Mouse (Mus musculus) adrenal gland (tissue): Measurements from ENCODE around the gene Dscaml1.

ENCODE experiments used
- intact Hi-C: fragments of 180-260 bp; cut with DNase I; formaldehyde crosslinking; loops from one replicate; pipeline ENCODE4 v1.15.1; 2025
- long read RNA-seq, 2 experiments: library from polyadenylated mRNA; unstranded; transcript quantifications; one replicate each; pipeline ENCODE4 v2.0.0; 2020; ENCODE audit warnings: borderline replicate concordance in 1 of 2; ENCODE audit not compliant: insufficient replicate concordance in 1 of 2

The Dscaml1 gene
- long read RNA-seq, experiment 1: 0 reads
- long read RNA-seq, experiment 2, partial matches to known transcripts: 0 of 1 reads
- long read RNA-seq, experiment 2, other reads (novel, unspliced or antisense): 1 of 1 reads

DNA sequence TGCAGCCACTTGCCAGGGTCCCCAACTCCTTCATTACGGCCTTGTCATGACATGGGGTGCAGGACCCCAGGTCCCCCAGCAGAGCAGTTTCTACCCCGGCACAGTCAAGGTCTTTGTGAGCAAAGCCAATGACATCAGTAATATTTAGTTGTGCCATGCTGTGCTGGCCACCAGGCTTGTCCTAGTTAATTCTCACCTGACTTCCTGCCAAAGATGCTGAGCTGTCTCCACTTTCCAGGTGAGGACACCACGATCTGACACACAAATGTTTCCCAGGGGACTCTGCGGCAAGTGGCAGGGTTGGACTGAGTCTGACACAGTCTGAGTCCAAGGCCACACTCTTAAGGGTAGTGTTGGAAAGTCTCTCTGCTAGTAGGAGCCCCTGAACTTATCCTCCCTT is at the start of gene Dscaml1:
Dscaml1 (plus strand) TSS at position 173 of the 400 bp plus-strand sequence.
- intact Hi-C loops: no loop called here

DNA sequence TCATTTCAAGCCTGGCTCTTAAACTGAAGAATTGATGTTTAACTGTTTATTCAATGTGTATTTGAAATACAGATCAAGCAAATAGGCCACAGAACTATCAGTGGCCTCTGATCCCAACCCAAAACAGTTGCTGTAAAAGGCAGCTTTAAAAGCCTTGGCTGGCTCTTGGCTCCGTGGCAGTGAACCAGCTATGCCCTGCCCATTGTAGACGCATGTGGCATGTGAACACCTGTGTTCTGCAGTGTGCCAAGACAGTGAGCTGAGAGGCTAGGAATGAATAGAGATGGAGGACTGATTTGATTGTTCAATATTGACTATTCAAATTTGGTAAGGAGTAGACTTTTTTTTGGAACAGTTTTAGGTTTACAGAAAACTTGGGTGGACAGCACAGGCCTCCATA is 49.5 kb upstream of the Dscaml1 start:
- intact Hi-C loops: no loop called here

- intact Hi-C loops: no loop called here
These were observed 45.8 kb upstream of the Dscaml1 start for GRCm38 (mm10) chr9:45380411-45381251.

GRCm38 (mm10) chr9:45382336-45382735 is 44.1 kb upstream of the Dscaml1 start:
- intact Hi-C loops: no loop called here

GRCm38 (mm10) chr9:45382834-45383233 is 43.6 kb upstream of the Dscaml1 start:
- intact Hi-C loops: no loop called here

GRCm38 (mm10) chr9:45383883-45384282 is 42.5 kb upstream of the Dscaml1 start:
- intact Hi-C loops: no loop called here

DNA sequence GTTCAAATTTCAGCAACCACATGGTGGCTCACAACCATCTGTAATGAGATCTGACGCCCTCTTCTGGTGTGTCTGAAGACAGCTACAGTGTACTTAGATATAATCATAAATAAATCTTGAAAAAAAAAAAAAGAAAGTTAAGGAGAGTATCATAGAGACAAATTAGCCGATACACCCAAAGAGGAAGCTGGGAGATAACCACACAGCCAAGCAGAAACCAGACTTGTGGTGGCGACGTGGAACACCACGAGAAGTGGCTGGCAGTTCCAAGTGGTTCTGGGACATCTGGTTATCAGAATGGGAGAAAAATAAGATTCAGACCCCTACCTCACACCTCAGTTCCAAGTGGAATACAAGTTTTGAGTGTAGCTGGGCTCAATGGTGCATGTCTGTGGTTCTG is 39.7 kb upstream of the Dscaml1 start:
- intact Hi-C loops: no loop called here

DNA sequence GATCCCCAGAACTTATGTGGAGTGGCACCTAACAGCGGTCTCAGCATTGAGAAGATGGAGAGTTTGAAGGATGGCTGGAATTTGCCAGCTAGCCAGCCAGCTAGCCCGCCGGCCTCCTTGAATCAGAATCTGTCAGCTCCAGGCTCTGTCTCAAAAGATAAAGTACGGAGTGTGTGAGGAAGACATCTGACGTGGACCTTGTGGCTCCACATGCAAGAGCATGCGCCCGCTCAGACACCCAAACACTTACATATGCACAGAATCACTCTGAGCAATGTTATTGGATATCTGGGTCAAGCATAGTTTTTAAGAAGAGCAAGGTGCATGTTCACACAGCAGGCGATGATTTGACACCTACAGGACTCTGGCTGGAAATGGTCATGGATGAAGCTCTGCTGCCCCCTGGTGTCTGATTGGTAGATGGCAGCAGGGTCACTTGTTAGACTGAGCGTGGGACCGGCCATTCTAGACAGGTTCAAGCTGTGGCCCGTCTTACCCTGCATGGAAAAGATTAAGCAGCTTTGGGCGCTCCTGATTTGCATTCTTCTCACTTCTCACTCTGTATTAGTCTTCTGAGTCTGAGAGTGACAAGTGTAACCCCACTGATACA is 37.9 kb upstream of the Dscaml1 start:
- intact Hi-C loops: loop anchor here (1.0 to 2.0 kb wide), 3 partner anchors 44 to 167 kb away; no protein-coding TSS in a partner anchor

GRCm38 (mm10) chr9:45389596-45389995 is 36.8 kb upstream of the Dscaml1 start:
- intact Hi-C loops: loop anchor here (2.0 kb wide), 1 partner anchor 45 kb away; no protein-coding TSS in a partner anchor

GRCm38 (mm10) chr9:45391299-45391698 is 35.1 kb upstream of the Dscaml1 start:
- intact Hi-C loops: no loop called here

- intact Hi-C loops: no loop called here
These were observed 31.2 kb upstream of the Dscaml1 start for GRCm38 (mm10) chr9:45395218-45395617.

- intact Hi-C loops: no loop called here
These were observed 30.6 kb upstream of the Dscaml1 start for GRCm38 (mm10) chr9:45395796-45396195.

GRCm38 (mm10) chr9:45398336-45398735 is 28.1 kb upstream of the Dscaml1 start:
- intact Hi-C loops: no loop called here

DNA sequence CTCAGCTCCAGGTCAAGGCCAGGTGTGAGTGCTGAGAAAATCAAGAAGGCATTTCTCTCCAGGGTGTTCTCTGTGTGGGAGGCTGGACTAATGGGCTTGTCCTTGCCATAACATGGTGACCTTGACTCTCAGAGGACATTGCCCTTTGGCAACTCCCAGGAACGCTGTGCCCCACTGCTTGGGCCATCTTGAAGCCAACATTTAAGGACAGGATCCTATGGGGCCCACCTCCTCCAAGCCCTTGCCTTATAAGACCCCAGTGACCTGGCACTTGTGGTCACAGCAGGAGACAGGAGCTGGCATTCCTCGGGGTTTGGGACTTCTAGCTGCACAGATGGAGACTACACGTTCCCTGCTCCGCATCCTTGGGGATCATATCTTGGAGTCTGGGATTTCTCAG is 27.0 kb upstream of the Dscaml1 start, which contains the start of gene Fxyd2:
Fxyd2 (plus strand) TSS at position 236 of the 400 bp plus-strand sequence.
- intact Hi-C loops: no loop called here

DNA sequence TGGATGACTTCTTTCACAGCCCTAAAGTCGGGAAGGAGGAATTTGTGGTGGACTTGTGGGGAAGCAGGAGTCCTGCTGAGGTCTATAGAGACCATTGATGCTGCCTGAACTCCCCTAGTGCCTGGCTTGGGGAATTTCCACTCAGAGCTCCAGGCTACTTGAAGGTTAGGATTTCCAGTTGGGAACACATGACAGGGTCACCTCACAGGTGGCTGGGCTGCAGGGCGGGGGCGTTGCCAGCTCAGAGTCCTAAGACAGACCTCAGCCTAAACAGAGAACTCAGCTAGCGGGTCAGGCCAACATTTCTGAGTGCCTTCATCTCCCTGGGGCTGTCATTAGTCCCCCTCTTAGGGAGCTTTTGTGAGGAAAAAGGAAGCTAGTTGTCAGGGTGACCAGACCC is 24.6 kb upstream of the Dscaml1 start:
- intact Hi-C loops: no loop called here

DNA sequence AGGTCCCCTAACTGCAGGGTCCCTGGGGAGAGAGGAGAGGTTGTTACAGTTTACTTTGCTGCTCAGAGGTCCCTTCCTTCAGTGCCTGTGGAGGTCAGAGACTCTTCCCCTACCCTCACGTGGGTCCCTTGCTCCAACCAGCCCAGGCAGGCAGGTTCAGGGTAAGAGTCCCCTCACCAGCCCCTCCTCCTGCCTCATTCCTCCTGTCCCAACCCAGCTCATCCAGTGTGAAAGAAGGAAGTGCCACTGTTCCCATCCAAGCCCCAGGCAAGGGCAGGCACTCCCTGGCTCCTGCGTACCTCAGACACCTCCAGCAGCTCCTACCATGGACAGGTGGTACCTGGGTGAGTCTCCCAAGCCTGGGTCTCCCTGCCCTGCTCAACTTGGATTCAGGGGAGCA is 23.5 kb upstream of the Dscaml1 start:
- intact Hi-C loops: no loop called here

GRCm38 (mm10) chr9:45405694-45406093 is 20.7 kb upstream of the Dscaml1 start:
- intact Hi-C loops: no loop called here

- intact Hi-C loops: no loop called here
These were observed 19.6 kb upstream of the Dscaml1 start for GRCm38 (mm10) chr9:45406808-45407207.

DNA sequence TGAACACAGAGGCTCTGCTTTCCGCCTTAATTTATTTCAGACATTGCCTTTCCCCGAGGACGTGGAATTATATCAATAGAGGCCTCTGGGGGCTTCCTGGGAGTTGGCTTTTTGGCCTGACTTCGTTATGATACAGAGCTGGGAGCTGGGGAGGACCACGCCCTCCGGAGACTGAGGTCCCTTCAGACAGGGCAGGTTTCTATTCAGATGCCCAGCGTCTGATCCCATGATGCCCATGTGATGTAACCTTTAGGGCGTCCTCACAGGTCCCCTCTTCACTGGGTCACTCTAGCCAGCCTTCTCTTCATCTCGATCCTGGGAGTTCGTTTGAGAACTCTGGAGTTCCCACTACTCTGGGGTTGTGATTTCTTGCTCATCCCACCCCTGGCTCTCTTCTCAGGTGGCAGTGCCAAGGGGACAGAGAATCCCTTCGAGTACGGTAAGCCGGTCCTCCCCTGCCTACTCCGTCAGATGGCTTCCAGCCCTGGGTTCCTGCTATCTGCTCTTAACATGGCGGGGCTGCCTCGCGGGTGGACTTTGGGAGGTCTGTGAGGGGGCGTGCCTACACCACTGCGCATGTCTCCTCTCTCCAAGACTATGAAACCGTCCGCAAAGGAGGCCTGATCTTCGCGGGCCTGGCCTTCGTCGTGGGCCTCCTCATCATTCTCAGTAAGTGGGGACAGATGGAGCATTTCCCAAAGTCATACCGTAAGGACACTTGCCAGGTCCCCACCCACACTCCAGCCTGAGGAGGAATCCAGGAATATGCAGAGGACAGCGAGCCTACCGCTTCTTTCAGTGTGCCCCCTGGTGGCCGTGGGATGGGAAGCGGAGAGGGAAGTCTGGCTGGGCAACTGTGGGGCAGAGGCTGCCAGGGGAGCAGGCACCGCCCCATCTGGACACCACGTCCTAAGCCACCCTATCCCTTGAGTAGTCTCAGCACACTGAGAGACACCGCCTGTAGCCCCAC is 18.4 kb upstream of the Dscaml1 start:
- intact Hi-C loops: loop anchor here (2.0 kb wide), 1 partner anchor 107 kb away; no protein-coding TSS in a partner anchor

DNA sequence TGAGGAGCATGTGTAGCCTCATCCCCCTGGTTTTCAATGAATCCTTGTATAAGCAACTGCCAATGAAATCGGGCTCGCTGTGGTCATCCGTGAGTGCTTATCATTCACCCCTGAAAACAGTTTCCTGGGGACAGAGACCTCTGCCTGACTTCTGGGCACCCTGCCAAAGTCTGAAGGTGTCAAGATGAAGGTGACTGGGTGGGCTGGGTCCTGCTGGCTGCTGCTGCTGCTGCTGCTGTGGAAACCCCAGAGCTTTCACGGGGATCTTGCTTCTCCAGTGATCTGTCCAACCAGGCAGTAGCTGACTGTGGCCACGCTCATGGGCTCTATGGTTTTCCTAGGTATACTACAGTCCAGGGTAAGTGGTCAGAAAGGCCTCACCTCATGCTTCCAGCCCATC is 16.2 kb upstream of the Dscaml1 start:
- intact Hi-C loops: no loop called here

DNA sequence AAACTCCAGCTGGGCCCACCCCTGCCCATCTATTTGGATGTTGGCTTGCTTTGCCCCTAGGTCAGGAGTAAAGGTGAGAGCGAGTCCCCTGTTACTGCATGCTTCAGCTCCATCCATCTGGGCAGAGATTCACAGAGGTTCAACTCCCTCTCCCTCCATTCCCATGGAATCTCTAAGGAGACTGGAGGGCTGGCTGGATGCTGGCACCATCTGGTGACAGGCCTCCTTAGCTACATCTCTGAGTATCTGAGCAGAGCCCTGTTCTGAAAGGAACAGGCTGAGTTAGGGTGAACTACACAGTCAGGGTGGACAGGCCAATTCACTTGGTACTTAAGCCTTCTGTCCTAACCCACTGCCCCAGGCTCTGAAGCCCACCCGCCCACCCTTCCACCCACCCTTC is 15.8 kb upstream of the Dscaml1 start:
- intact Hi-C loops: no loop called here
